ENCODE assay signal across 13 mouse cellular contexts in genomic region chr2:137575750-137576149, GRCm38 (mm10).
"Had no signal": no experiment of that assay in that cellular context is flagged by ENCODE, and none has a peak within 500 bp of the region (broad histone marks: within the 10 kb centered on the region; RNA-seq: fewer than 3 reads in every experiment).

No protein-coding gene starts in this region.

- H3K27me3 ChIP-seq: midbrain, embryonic 12.5 days; neural tube, embryonic 13.5 days; neural tube, embryonic 15.5 days had no signal

- H3K9me3 ChIP-seq: midbrain, embryonic 10.5 days; midbrain, embryonic 12.5 days; neural tube, embryonic 13.5 days; neural tube, embryonic 15.5 days had no signal

- DNase-seq: lung, adult 2 months; lung, postnatal 4 days; right cerebral cortex, postnatal 14 days; spleen, adult 18-20 months; thymus, adult 18-20 months; thymus, postnatal 14 days; thymus, postnatal 36 days had no signal

- H3K4me2 ChIP-seq: midbrain, embryonic 12.5 days; neural tube, embryonic 13.5 days; neural tube, embryonic 15.5 days had no signal

- ATAC-seq: midbrain, embryonic 16.5 days had no signal

- H3K36me3 ChIP-seq: midbrain, embryonic 10.5 days; midbrain, embryonic 12.5 days; neural tube, embryonic 13.5 days; neural tube, embryonic 15.5 days had no signal

- H3K9ac ChIP-seq: midbrain, embryonic 12.5 days; neural tube, embryonic 13.5 days; neural tube, embryonic 15.5 days had no signal

- H3K4me1 ChIP-seq: midbrain, embryonic 10.5 days; midbrain, embryonic 12.5 days; neural tube, embryonic 13.5 days; neural tube, embryonic 15.5 days had no signal

- H3K27ac ChIP-seq: midbrain, embryonic 10.5 days; midbrain, embryonic 12.5 days; neural tube, embryonic 13.5 days; neural tube, embryonic 15.5 days had no signal

- H3K4me3 ChIP-seq: midbrain, embryonic 10.5 days; midbrain, embryonic 12.5 days; myocyte; neural tube, embryonic 13.5 days; neural tube, embryonic 15.5 days had no signal
